Mouse (Mus musculus): Measurements from ENCODE around the gene Rarb.

GRCm38 (mm10) chr14:16544995-16545394 lies 274.0 kb downstream of the Rarb start:
- TF ChIP-seq POLR2A (IDR thresholded peaks at IDR 0.05; ENCODE audit: extremely low read depth, insufficient read depth, low read length) = no peak
- TF ChIP-seq CTCF (IDR thresholded peaks at IDR 0.05; ENCODE audit: extremely low read depth, insufficient read depth, low read length) = no peak

Data from cortical plate, adult 2 months (tissue).